Mouse (Mus musculus) intestine, postnatal 0 days (tissue): ENCODE data around the gene 6430550D23Rik. TPM values are rescaled to one million over a fixed set of nuclear protein-coding genes. Genes with fewer than 3 reads are reported as not detected.
A peak's percentile ranks its signal among the peaks of the same experiment; 100 is the strongest.

ENCODE experiments used
- ATAC-seq: fragments of 200-750 bp; cut with Nextera tagmentation; 2 replicates; pipeline ENCODE4 v1.8.0; 2017; ENCODE audit warnings: mild to moderate bottlenecking, moderate TSS enrichment, moderate library complexity
- H3K27ac ChIP-seq: fragments of 300-500 bp; sonication (generic); 2 replicates; pipeline ENCODE4 v1.5.1; 2014; ENCODE audit warnings: mild to moderate bottlenecking, low read depth, low read length, moderate library complexity
- H3K27me3 ChIP-seq: fragments of 300-500 bp; sonication (generic); replicated peaks from 2 replicates; pipeline ENCODE4 v1.6.1; 2014; ENCODE audit warnings: low read length, mixed read lengths; ENCODE audit not compliant: control insufficient read depth, insufficient read depth
- H3K36me3 ChIP-seq: fragments of 300-500 bp; sonication (generic); 2 replicates; pipeline ENCODE4 v1.6.1; 2014; ENCODE audit warnings: mild to moderate bottlenecking, moderate library complexity; ENCODE audit not compliant: control insufficient read depth, insufficient read depth
- H3K4me1 ChIP-seq: fragments of 300-500 bp; sonication (generic); replicated peaks from 2 replicates; pipeline ENCODE4 v1.6.1; 2014; ENCODE audit warnings: antibody characterized with exemption, low read length, mixed read lengths; ENCODE audit not compliant: control insufficient read depth, insufficient read depth
- H3K4me2 ChIP-seq: fragments of 300-500 bp; sonication (generic); replicated peaks from 2 replicates; pipeline ENCODE4 v1.6.1; 2014; ENCODE audit warnings: low read depth, mild to moderate bottlenecking, moderate library complexity
- H3K4me3 ChIP-seq: fragments of 300-500 bp; sonication (generic); 2 replicates; pipeline ENCODE4 v1.5.1; 2014; ENCODE audit warnings: low read depth, low read length
- H3K9ac ChIP-seq: fragments of 300-500 bp; sonication (generic); 2 replicates; pipeline ENCODE4 v1.6.1; 2014; ENCODE audit warnings: mild to moderate bottlenecking, low read depth, low read length
- H3K9me3 ChIP-seq: fragments of 300-500 bp; sonication (generic); 2 replicates; pipeline ENCODE4 v1.6.1; 2016; ENCODE audit warnings: mixed run types; ENCODE audit not compliant: control insufficient read depth
- CTCF ChIP-seq: sonication (generic); IDR thresholded peaks from 2 replicates; pipeline ENCODE4 v1.5.1; 2016; ENCODE audit warnings: low read depth, mild to moderate bottlenecking, control low read depth, antibody characterized with exemption, moderate library complexity
- WGBS: fragments of 180-500 bp; shearing (Covaris S2); extraction: QIAGEN DNeasy Blood & Tissue Kit; methylation state at CpG from one replicate; pipeline ENCODE4 v1.1.7; 2014; 5-methylcytosine and 5-hydroxymethylcytosine counted together
- polyA plus RNA-seq: library from polyadenylated mRNA; unstranded; fragments of >200 nt; fragmentation: Nextera tagmentation; extraction: Ambion mirVana; gene quantifications from 2 replicates; pipeline ENCODE4 v1.2.1, GENCODE M21; 2015

6430550D23Rik gene
- polyA plus RNA-seq: 0.59 and 1.5 TPM in 2 replicates

- no peaks in the 10 kb centered on the region for H3K4me1 ChIP-seq
- peak within 1 kb of the TSS; percentile 86 for H3K4me2 ChIP-seq
- TF ChIP-seq CTCF: no peak
- peak within 1 kb of the TSS; percentile 89 for H3K4me3 ChIP-seq
- H3K27ac ChIP-seq: peak within 1 kb of the TSS; percentile 68
- peaks cover 28% of the 10 kb centered on the region for H3K36me3 ChIP-seq
- H3K27me3 ChIP-seq: no peaks in the 10 kb centered on the region
- no peaks in the 10 kb centered on the region for H3K9me3 ChIP-seq
- peak within 1 kb of the TSS; percentile 79 for H3K9ac ChIP-seq
- peak; percentile 100 for ATAC-seq
- WGBS: under 1% methylated on average over 45 of the region's 45 CpGs
Observed at GRCm38 (mm10) chr2:156007888-156008532, at the start of gene 6430550D23Rik, which contains the start of gene Ergic3. Gene 6430550D23Rik (minus strand): TSS chr2:156007977. Gene Ergic3 (plus strand): TSS chr2:156008045.

DNA sequence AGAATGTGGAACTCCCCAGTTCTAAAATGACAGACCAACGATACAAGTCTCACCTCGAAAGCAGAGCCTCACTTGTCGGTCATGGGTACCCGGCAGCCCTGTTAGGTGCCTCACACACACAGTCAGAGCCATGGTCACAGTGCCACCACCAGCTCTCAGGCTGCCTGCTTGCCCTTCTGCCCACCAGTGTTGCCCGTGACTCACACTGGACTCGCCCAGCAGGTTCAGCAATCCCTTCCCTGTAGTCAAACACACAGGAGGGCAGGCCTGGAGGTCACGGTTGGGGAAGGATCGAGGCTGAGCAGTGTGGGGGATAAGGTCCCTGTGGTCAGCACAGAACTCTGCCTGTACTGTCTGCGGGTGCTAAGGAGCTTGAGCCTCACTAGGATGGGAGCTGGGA, 45.0 kb upstream of the 6430550D23Rik start, which contains the start of gene Fer1l4:
Gene Fer1l4 (minus strand): TSS at position 132 of the 400 bp plus-strand sequence.
- ATAC-seq: no peak
- Histone ChIP-seq H3K9me3 (no peaks in the 10 kb centered on the region), H3K27ac (no peak within 1 kb of the TSS), H3K36me3 (no peaks in the 10 kb centered on the region), H3K4me1 (no peaks in the 10 kb centered on the region), H3K4me2 (no peak within 1 kb of the TSS), H3K27me3 (no peaks in the 10 kb centered on the region), H3K9ac (no peak within 1 kb of the TSS), H3K4me3 (no peak within 1 kb of the TSS)
- no peak for TF ChIP-seq CTCF
- 64% methylated on average over 9 of the region's 9 CpGs for WGBS

DNA sequence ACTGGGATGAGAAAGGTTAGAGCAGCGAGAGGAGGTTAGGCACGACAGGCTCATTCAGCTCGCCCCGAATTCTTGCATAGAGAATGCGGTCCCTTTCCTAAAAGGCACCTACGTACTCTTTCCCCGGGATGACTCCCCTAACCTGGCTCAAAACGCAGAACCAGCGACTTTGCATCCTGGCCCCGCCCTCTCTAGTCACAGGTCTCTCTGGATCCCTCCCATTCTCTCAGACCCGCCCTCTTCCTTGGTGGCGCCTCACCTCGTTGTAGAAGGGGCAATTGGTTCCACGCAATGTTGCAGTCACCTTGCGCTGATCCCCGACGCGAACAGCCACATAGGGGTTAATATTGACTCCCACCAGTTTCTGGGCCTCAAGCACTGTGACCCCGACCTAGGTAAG, 40.2 kb upstream of the 6430550D23Rik start:
- 6% methylated on average over 19 of the region's 19 CpGs for WGBS

DNA sequence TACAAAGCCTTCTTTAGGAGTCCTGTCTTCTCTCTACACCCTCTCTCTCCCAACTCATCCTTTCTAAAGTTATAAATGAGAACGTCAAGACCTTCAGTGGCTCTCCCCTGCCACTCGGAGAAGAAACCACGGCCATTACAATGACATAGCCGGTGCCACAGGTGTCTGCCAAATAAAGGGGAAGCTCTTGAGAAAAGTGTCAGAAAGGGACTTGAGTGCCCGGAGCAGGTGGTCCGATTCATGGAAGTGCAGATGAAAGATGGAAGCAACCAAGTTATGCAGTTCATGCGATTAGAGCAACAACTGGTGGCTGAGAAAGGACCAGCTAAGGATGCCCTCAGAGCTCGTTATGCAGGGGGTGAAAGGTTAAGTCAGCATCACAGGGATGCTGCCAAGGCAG, 35.1 kb upstream of the 6430550D23Rik start:
- no peak overlapping the region for H3K4me2 ChIP-seq
- no peak overlapping the region for H3K4me3 ChIP-seq
- no peak overlapping the region for H3K27ac ChIP-seq
- H3K4me1 ChIP-seq: no peaks in the 10 kb centered on the region
- no peaks in the 10 kb centered on the region for H3K36me3 ChIP-seq
- no peak for ATAC-seq
- 83% methylated on average over 8 of the region's 8 CpGs for WGBS
- no peaks in the 10 kb centered on the region for H3K9me3 ChIP-seq
- TF ChIP-seq CTCF: no peak
- no peak overlapping the region for H3K9ac ChIP-seq
- no peaks in the 10 kb centered on the region; the same call in 1 of the 2 replicates for H3K27me3 ChIP-seq

More for the DNA sequence above, 40.2 kb upstream of the 6430550D23Rik start:
- H3K4me3 ChIP-seq: peak overlapping the region; percentile 16; the same call in 1 of the 2 replicates
- peak overlapping the region; percentile 63 for H3K4me2 ChIP-seq
- ATAC-seq: peak; percentile 33; the same call in 1 of the 2 replicates
- H3K27me3 ChIP-seq: no peaks in the 10 kb centered on the region; the same call in 1 of the 2 replicates
- no peaks in the 10 kb centered on the region for H3K4me1 ChIP-seq
- no peaks in the 10 kb centered on the region for H3K9me3 ChIP-seq
- no peak for TF ChIP-seq CTCF
- H3K27ac ChIP-seq: no peak overlapping the region
- H3K36me3 ChIP-seq: no peaks in the 10 kb centered on the region
- no peak overlapping the region for H3K9ac ChIP-seq

- Histone ChIP-seq H3K27me3 (no peaks in the 10 kb centered on the region), H3K27ac (no peak overlapping the region), H3K9me3 (no peaks in the 10 kb centered on the region), H3K36me3 (no peaks in the 10 kb centered on the region), H3K4me3 (no peak overlapping the region), H3K9ac (no peak overlapping the region), H3K4me1 (no peaks in the 10 kb centered on the region), H3K4me2 (no peak overlapping the region)
- no peak for ATAC-seq
- TF ChIP-seq CTCF: no peak
- WGBS: 69% methylated on average over 3 of the region's 3 CpGs
Observed at GRCm38 (mm10) chr2:156039390-156039789, 31.6 kb upstream of the 6430550D23Rik start.

GRCm38 (mm10) chr2:156025482-156025881, 17.7 kb upstream of the 6430550D23Rik start:
- Histone ChIP-seq H3K27ac (no peak overlapping the region), H3K27me3 (no peaks in the 10 kb centered on the region), H3K4me3 (no peak overlapping the region), H3K4me1 (no peaks in the 10 kb centered on the region), H3K9ac (no peak overlapping the region), H3K9me3 (no peaks in the 10 kb centered on the region), H3K36me3 (no peaks in the 10 kb centered on the region), H3K4me2 (no peak overlapping the region)
- ATAC-seq: no peak
- TF ChIP-seq CTCF: no peak
